Mouse (Mus musculus) right cerebral cortex, postnatal 10 days (tissue): ENCODE data around the gene Sry.

Source experiments
- DNase-seq, 2 experiments: peaks; one replicate each; pipeline ENCODE4 v3.0.0; 2021; ENCODE audit warnings: low spot score in 2 of 2

Sry gene

GRCm38 (mm10) chrY:2663558-2663957, at the start of gene Sry:
Gene Sry (minus strand): TSS chrY:2663658.
- no peak for DNase-seq
